Mouse (Mus musculus): ENCODE data around the gene Ildr1.

DNA sequence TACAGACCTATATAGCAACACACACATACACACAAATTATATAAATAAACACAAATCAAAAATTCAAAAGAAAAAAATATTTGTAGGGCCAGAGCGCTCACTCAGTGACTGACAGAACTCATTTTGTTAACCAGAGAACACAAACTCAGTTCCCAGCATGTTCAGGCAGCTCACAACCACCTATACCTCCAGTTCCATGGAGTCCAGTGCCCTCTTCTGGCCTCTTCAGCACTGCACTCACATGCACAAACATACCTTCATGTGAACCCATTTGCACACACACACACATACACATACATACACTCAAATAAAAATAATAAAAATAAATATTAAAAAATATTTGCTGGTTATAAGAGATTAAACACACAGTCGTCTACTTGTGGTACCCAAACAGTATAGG, 17.0 kb downstream of the Ildr1 start:
- no peak for TF ChIP-seq HCFC1 (IDR thresholded peaks at IDR 0.05; ENCODE audit: borderline replicate concordance, insufficient read depth, low read length)
- TF ChIP-seq ZC3H11A (IDR thresholded peaks at IDR 0.05; ENCODE audit: borderline replicate concordance, low read depth, low read length) = peak; percentile 66; the same call in 1 of the 2 replicates
- TF ChIP-seq MAFK (IDR thresholded peaks at IDR 0.05; ENCODE audit: insufficient read depth, low read depth, low read length) = no peak
- no peak for TF ChIP-seq CHD2 (IDR thresholded peaks at IDR 0.05; ENCODE audit: low read depth, low read length)

All from ES-E14 (cell line).